Mouse (Mus musculus) olfactory bulb, adult 2 months (tissue): ENCODE measurements around the gene Nlrp9c. TPM values are rescaled to one million over a fixed set of nuclear protein-coding genes. Genes with fewer than 3 reads are reported as not detected.
"Not testable (repeated sequence)": the region's sequence is repeated elsewhere in the genome, so short reads cannot be mapped to it uniquely, and the experiment has no call there.

Experiments used
- H3K27ac ChIP-seq: fragments of 200-500 bp; 2 replicates; pipeline ENCODE4 v1.5.1; 2012; ENCODE audit warnings: low read depth, low read length; ENCODE audit not compliant: insufficient read depth
- H3K4me1 ChIP-seq: fragments of 200-500 bp; 2 replicates; pipeline ENCODE4 v1.6.1; 2012; ENCODE audit warnings: low read length; ENCODE audit not compliant: control insufficient read depth, insufficient read depth
- H3K4me3 ChIP-seq: fragments of 200-500 bp; 2 replicates; pipeline ENCODE4 v1.5.1; 2012; ENCODE audit warnings: mild to moderate bottlenecking, low read depth, low read length, moderate library complexity; ENCODE audit not compliant: insufficient read depth
- WGBS: fragments of 180-500 bp; shearing (Covaris S2); methylation state at CpG from one replicate; pipeline ENCODE4 v1.1.7; 2018; 5-methylcytosine and 5-hydroxymethylcytosine counted together
- polyA plus RNA-seq: library from polyadenylated mRNA; stranded (reverse); fragments of >200 nt; gene quantifications from 2 replicates; pipeline ENCODE4 v1.2.4, GENCODE M21; 2012; ENCODE audit warnings: low replicate concordance; ENCODE audit not compliant: missing spikeins, insufficient read depth, insufficient read length

The Nlrp9c gene
- polyA plus RNA-seq, 1 experiment: not detected

DNA sequence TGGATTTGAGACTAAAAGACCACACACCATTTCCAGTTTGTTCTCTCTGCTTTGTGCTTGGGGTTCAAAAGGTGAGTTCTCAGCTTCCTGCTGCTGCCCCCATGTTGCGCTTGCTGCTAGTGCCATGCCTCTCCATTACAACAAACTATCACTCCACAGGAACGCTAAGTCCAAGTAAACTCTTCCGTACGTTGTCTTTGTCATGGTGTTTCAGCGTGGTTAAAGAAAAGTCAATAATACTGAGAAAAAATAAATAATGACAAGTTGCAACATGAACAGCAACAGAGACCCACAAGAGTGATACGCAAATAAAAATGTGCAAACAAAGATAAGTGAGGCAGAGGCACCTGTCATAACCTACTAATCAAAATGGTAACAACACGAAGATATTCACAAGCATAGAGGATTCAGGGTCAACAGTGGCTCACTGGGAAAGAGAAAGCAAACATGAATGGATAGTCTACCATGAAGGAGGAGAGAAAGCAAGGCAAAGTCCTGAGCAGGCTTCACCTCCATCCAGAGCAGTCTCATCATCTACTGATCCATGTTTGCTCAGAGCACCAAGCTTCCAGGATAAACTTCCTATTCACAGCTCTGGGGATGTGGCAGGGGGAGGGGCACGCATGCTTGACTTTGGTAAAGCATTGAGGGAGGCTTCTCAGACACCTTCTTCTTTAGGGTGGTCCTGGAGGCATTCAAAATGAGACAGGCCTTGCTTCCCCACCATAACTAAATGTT is 99.9 kb downstream of the Nlrp9c start:
- H3K4me3 ChIP-seq, H3K27ac ChIP-seq, H3K4me1 ChIP-seq: not testable (repeated sequence)
- WGBS: 84% methylated on average over 8 of the region's 8 CpGs

Other genes with a start within 250 kb of the Nlrp9c start
- gene Cyp2b9, start 230.3 kb downstream of the Nlrp9c start, polyA plus RNA-seq: not detected in 2 replicates
- gene Vmn1r184, start 143.4 kb downstream of the Nlrp9c start, polyA plus RNA-seq: not detected in 2 replicates
- gene Cyp2a4, start 96.5 kb downstream of the Nlrp9c start, polyA plus RNA-seq: not detected in 2 replicates
- not detected in 2 replicates for gene Nlrp4a, start 31.4 kb upstream of the Nlrp9c start, polyA plus RNA-seq
- gene Nlrp9a, start 131.3 kb upstream of the Nlrp9c start, polyA plus RNA-seq: not detected in 2 replicates
- not detected in 2 replicates for gene Vmn1r185, start 214.8 kb upstream of the Nlrp9c start, polyA plus RNA-seq